Mouse (Mus musculus) WW6 (cell line): ENCODE data around the gene Tctex1d2.
A peak's percentile ranks its signal among the peaks of the same experiment; 100 is the strongest.
"Not testable (repeated sequence)": the region's sequence is repeated elsewhere in the genome, so short reads cannot be mapped to it uniquely, and the experiment has no call there.

Source experiments
- DNase-seq: peaks from one replicate; pipeline ENCODE4 v3.0.0-alpha.2; 2013; ENCODE audit warnings: low read depth, low spot score

The Tctex1d2 gene

GRCm38 (mm10) chr16:32431047-32431591 is 11.6 kb downstream of the Tctex1d2 start:
- no peak for DNase-seq

GRCm38 (mm10) chr16:32431926-32432325 is 12.4 kb downstream of the Tctex1d2 start:
- no peak for DNase-seq

GRCm38 (mm10) chr16:32433138-32433537 is 13.6 kb downstream of the Tctex1d2 start:
- no peak for DNase-seq

GRCm38 (mm10) chr16:32434066-32434465 is 14.6 kb downstream of the Tctex1d2 start:
- DNase-seq = no peak

- no peak for DNase-seq
Measured at GRCm38 (mm10) chr16:32434691-32435090, 15.2 kb downstream of the Tctex1d2 start.

- DNase-seq = no peak
Measured at GRCm38 (mm10) chr16:32436657-32437056, 17.2 kb downstream of the Tctex1d2 start.

GRCm38 (mm10) chr16:32437266-32437665 is 17.8 kb downstream of the Tctex1d2 start:
- no peak for DNase-seq

GRCm38 (mm10) chr16:32441432-32441831 is 21.9 kb downstream of the Tctex1d2 start:
- DNase-seq = no peak

GRCm38 (mm10) chr16:32444615-32445014 is 25.1 kb downstream of the Tctex1d2 start:
- not testable (repeated sequence) for DNase-seq

GRCm38 (mm10) chr16:32445558-32445957 is 26.1 kb downstream of the Tctex1d2 start:
- no peak for DNase-seq

- no peak for DNase-seq
Measured at GRCm38 (mm10) chr16:32446563-32447138, 27.1 kb downstream of the Tctex1d2 start.

- no peak for DNase-seq
Measured at GRCm38 (mm10) chr16:32449665-32450064, 30.2 kb downstream of the Tctex1d2 start.

- no peak for DNase-seq
Measured at GRCm38 (mm10) chr16:32450133-32450532, 30.6 kb downstream of the Tctex1d2 start.

- no peak for DNase-seq
Measured at GRCm38 (mm10) chr16:32453102-32453501, 33.6 kb downstream of the Tctex1d2 start.

GRCm38 (mm10) chr16:32454646-32455045 is 35.1 kb downstream of the Tctex1d2 start:
- no peak for DNase-seq

GRCm38 (mm10) chr16:32456086-32456485 is 36.6 kb downstream of the Tctex1d2 start:
- no peak for DNase-seq

GRCm38 (mm10) chr16:32456761-32457160 is 37.3 kb downstream of the Tctex1d2 start:
- DNase-seq = no peak

GRCm38 (mm10) chr16:32457589-32458386 is 38.3 kb downstream of the Tctex1d2 start:
- peak; percentile 24 for DNase-seq

GRCm38 (mm10) chr16:32460518-32460917 is 41.0 kb downstream of the Tctex1d2 start:
- DNase-seq = no peak

- DNase-seq = no peak
Measured at GRCm38 (mm10) chr16:32461713-32462112, 42.2 kb downstream of the Tctex1d2 start.

- no peak for DNase-seq
Measured at GRCm38 (mm10) chr16:32462950-32463349, 43.4 kb downstream of the Tctex1d2 start.

GRCm38 (mm10) chr16:32463426-32463825 is 43.9 kb downstream of the Tctex1d2 start:
- no peak for DNase-seq

- no peak for DNase-seq
Measured at GRCm38 (mm10) chr16:32464908-32465307, 45.4 kb downstream of the Tctex1d2 start.
